Mouse (Mus musculus): ENCODE data around the gene Glp2r. TPM values are rescaled to one million over a fixed set of nuclear protein-coding genes. Genes with fewer than 3 reads are reported as not detected.

The Glp2r gene
- polyA plus RNA-seq, 1 experiment from 2014 or later, result not detected

GRCm38 (mm10) chr11:67712976-67713375 is 58.0 kb downstream of the Glp2r start:
- Histone ChIP-seq H3K27ac (no peak overlapping the region), H3K79me2 (ENCODE audit: inconsistent target) (no peaks in the 10 kb centered on the region), H3K36me3 (ENCODE audit: inconsistent target) (no peaks in the 10 kb centered on the region), H3K4me3 (ENCODE audit: inconsistent target) (no peak overlapping the region)
- 89% methylated on average over 4 of the region's 4 CpGs for WGBS (ENCODE audit: missing documents)

- WGBS (ENCODE audit: missing documents), result 79% methylated on average over 7 of the region's 7 CpGs
- no peak within 1 kb of the TSS for H3K4me3 ChIP-seq (ENCODE audit: inconsistent target)
- no peak within 1 kb of the TSS for H3K27ac ChIP-seq
- no peaks in the 10 kb centered on the region for H3K36me3 ChIP-seq (ENCODE audit: inconsistent target)
- no peaks in the 10 kb centered on the region for H3K79me2 ChIP-seq (ENCODE audit: inconsistent target)
These were observed 76.1 kb downstream of the Glp2r start, which contains the start of gene Rcvrn for GRCm38 (mm10) chr11:67694703-67695376. Rcvrn (plus strand) TSS chr11:67695326.

DNA sequence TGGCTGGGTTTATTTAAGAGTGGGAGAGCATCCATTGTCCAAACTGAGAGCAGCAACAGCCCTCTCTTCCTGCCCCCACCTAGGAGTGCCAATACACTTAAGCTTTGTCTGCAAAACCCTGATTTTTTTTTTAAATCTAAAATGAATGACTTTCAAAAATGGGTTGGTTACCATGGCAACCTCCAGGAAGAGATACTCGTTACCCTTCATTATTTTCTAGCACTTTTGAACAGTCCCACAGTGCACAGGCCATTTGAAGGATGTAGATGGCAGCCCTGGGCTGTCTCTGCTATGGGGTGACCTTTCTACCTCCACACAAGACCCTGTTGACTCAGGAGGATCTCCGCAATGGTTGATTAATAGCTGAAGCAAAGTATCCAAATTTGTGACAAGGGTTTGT is 84.8 kb downstream of the Glp2r start:
- no peaks in the 10 kb centered on the region for H3K79me2 ChIP-seq (ENCODE audit: inconsistent target)
- peaks cover 46% of the 10 kb centered on the region for H3K36me3 ChIP-seq (ENCODE audit: inconsistent target)
- H3K4me3 ChIP-seq (ENCODE audit: inconsistent target), result no peak overlapping the region
- H3K27ac ChIP-seq, result no peak overlapping the region
- 83% methylated on average over 2 of the region's 2 CpGs for WGBS (ENCODE audit: missing documents)

GRCm38 (mm10) chr11:67681871-67682270 is 89.1 kb downstream of the Glp2r start:
- peaks cover 72% of the 10 kb centered on the region for H3K36me3 ChIP-seq (ENCODE audit: inconsistent target)

GRCm38 (mm10) chr11:67679930-67680329 is 91.0 kb downstream of the Glp2r start:
- Histone ChIP-seq H3K36me3 (ENCODE audit: inconsistent target) (peaks cover 81% of the 10 kb centered on the region), H3K4me3 (ENCODE audit: inconsistent target) (no peak overlapping the region), H3K27ac (no peak overlapping the region), H3K79me2 (ENCODE audit: inconsistent target) (no peaks in the 10 kb centered on the region)
- WGBS (ENCODE audit: missing documents), result 86% methylated on average over 2 of the region's 2 CpGs

More at GRCm38 (mm10) chr11:67681871-67682270, 89.1 kb downstream of the Glp2r start:
- H3K79me2 ChIP-seq (ENCODE audit: inconsistent target), result no peaks in the 10 kb centered on the region
- H3K27ac ChIP-seq, result no peak overlapping the region
- 95% methylated on average over 3 of the region's 3 CpGs for WGBS (ENCODE audit: missing documents)
- H3K4me3 ChIP-seq (ENCODE audit: inconsistent target), result no peak overlapping the region

DNA sequence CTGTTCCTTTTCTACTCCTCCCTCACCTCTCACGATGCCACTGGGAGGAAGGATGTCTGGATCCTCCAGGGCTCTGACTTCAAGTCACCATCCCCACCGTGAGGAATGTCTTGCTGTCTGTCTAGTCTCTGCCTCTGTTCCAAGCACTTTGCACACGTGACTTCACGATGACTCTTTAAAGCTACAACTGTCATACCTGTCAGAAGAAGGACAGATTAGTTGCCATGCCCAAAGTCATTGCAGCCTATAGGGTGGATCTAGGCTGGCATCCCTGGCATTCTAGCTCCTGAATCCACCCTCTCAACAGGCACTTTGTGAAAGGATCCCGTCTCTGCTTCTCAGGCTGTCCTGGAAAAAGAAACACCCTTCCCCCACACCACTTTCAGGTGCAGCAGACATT is 91.7 kb downstream of the Glp2r start:
- peaks cover 75% of the 10 kb centered on the region for H3K36me3 ChIP-seq (ENCODE audit: inconsistent target)
- 74% methylated on average over 5 of the region's 5 CpGs for WGBS (ENCODE audit: missing documents)
- H3K4me3 ChIP-seq (ENCODE audit: inconsistent target), result no peak overlapping the region
- H3K27ac ChIP-seq, result no peak overlapping the region
- no peaks in the 10 kb centered on the region for H3K79me2 ChIP-seq (ENCODE audit: inconsistent target)

DNA sequence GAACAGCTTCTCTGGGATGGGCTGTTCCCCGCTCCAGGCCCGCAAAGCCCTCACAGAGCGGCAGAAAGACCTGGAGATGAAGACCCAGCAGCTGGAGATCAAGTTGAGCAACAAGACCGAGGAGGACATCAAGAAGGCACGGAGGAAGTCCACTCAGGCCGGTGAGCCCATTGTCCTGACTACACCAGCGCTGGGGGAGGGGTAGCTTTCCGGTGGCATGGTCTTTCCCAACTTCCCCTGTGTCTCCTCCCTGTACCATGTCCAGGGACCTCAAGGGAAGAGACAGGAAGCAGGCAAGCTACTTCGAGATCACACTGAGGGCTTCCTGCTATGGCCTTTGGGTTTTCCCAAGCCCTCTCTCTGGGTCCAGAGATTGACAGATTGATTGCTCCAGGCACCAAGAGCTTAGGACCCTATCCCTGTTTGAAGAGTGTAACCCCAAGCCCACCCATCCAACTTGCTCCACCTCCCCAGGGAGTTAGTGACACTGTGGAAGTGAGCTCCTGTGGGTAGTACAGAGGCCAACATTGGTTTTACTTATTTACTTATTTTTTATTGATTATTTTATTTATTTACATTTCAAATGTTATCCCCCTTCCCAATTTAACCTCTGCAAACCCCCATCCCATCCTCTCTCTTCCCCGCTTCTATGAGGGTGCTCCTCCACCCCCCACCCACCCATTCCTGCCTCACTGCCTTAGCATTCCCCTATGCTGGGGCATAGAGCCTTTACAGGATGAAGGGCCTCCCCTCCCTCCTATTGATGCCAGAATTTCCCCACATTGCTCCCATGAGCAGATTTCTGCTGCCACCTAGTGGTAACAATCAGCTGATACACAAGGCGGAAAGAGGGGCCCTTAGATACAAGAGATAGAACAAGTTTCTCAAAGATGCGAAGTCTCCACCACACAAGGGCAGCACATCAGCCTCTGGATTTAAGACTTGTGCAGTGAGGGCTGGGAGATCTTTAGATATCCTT is 95.1 kb downstream of the Glp2r start:
- no peak overlapping the region for H3K27ac ChIP-seq

DNA sequence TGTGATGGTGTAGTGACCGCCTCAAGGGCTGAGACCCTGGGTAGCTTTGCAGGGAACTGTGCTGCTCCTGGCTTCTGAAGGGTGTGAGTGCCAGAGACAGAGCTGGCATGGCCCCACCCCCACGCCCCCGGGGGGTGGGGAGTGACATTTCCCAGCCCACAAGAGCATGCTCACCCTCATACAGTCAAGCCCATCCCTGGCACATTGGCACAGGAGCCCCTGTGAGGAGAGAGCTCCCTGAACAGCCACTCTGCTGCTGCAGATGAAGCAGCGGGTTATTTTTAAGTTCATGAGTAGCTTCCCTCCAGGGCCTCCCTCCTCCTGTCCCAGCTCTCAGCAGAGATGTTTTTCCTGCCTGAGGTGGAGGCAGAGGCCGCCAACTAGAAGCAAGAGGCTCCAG is 98.8 kb downstream of the Glp2r start:
- no peak overlapping the region for H3K27ac ChIP-seq
- 87% methylated on average over 5 of the region's 5 CpGs for WGBS (ENCODE audit: missing documents)
- no peak overlapping the region for H3K4me3 ChIP-seq (ENCODE audit: inconsistent target)
- H3K36me3 ChIP-seq (ENCODE audit: inconsistent target), result peaks cover 82% of the 10 kb centered on the region
- no peaks in the 10 kb centered on the region for H3K79me2 ChIP-seq (ENCODE audit: inconsistent target)

More for the DNA sequence above, 95.1 kb downstream of the Glp2r start:
- no peak overlapping the region for H3K4me3 ChIP-seq (ENCODE audit: inconsistent target)
- peaks cover 68% of the 10 kb centered on the region for H3K36me3 ChIP-seq (ENCODE audit: inconsistent target)
- H3K79me2 ChIP-seq (ENCODE audit: inconsistent target), result no peaks in the 10 kb centered on the region
- 31% methylated on average over 12 of the region's 12 CpGs for WGBS (ENCODE audit: missing documents)

DNA sequence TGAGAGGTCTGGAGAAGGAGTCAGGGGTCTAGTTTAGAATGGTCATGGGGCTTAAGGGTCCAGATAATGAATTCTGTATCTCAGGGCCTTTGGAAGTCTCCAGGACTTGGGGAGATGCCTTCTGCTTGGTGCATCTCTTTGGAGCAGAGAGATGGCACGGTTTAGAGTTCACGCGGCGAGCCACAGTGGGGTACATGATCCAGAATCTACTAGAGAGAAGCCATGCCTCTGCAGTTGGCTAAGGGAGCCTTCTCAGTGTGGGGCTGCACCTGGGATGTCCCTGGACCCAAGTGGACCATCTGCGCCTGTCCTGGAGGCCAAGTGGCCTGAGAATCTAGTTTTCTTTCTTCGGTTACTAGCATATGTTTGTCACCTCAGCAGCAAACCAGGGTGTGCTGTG is 100.9 kb downstream of the Glp2r start:
- H3K79me2 ChIP-seq (ENCODE audit: inconsistent target), result no peaks in the 10 kb centered on the region
- no peak overlapping the region for H3K4me3 ChIP-seq (ENCODE audit: inconsistent target)
- 93% methylated on average over 6 of the region's 6 CpGs for WGBS (ENCODE audit: missing documents)
- H3K36me3 ChIP-seq (ENCODE audit: inconsistent target), result peaks cover 85% of the 10 kb centered on the region
- H3K27ac ChIP-seq, result no peak overlapping the region

- 94% methylated on average over 3 of the region's 3 CpGs for WGBS (ENCODE audit: missing documents)
- H3K79me2 ChIP-seq (ENCODE audit: inconsistent target), result no peaks in the 10 kb centered on the region
- no peak overlapping the region for H3K4me3 ChIP-seq (ENCODE audit: inconsistent target)
- H3K36me3 ChIP-seq (ENCODE audit: inconsistent target), result peaks cover 98% of the 10 kb centered on the region
- H3K27ac ChIP-seq, result no peak overlapping the region
These were observed 102.4 kb downstream of the Glp2r start for GRCm38 (mm10) chr11:67668460-67669007.

DNA sequence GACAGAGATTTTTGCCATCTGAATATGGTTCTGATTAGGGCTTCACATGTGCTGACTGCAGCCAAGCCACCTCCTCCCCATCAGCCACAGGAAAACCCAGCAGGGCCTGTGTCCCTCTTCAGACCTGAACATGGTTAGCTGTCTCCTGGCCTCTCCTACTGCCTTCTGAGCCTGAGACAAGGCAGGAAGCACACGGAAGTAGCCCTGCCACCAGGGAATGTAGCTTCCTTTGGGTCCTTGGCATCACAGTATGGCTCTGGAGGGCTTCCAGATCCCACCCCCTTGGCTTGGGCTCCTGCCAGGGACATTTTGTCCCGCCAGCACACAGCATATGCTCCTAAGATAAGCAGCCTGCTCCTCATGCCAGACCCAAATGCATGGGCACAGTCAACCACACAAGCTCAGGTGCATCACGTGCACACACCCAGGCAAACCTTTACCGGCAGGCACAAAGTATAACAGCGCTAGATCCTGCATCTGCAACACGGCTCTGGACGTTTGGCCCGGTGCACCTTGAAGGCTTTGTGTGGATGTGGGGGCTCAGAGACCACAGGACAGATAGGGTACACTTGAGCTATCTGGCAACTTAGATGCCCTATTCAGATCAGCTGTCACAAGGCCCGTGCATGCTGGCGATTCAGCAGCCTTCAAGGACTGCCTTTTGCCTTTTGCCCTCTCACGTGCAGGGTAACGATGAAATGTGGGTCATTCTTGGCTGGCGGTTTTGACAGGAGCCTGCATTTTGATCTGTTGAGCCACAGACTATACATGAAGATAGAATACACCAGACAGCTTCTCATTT is 103.2 kb downstream of the Glp2r start:
- peaks cover 96% of the 10 kb centered on the region for H3K36me3 ChIP-seq (ENCODE audit: inconsistent target)
- 67% methylated on average over 13 of the region's 13 CpGs for WGBS (ENCODE audit: missing documents)

DNA sequence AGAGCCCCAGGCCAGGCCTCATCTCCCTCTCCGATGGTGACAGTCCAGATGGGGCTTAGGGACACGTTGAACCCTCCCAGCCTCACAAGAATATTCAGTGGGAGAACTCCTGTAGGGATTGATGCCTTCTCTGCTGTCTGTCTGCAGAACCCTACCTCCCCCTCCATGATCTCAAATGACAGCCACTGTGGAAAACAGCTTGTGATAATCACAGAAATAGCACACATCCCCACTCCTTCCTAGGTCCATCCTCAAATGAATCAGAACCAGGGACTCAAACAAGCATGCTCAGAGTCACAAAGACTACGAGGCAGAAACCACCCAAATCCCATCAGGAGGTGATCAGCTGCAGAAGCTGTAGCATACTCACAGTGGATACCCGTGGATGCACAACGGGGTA is 104.8 kb downstream of the Glp2r start:
- no peaks in the 10 kb centered on the region for H3K79me2 ChIP-seq (ENCODE audit: inconsistent target)
- WGBS (ENCODE audit: missing documents), result 94% methylated on average over 5 of the region's 5 CpGs
- H3K4me3 ChIP-seq (ENCODE audit: inconsistent target), result no peak overlapping the region
- no peak overlapping the region for H3K27ac ChIP-seq
- H3K36me3 ChIP-seq (ENCODE audit: inconsistent target), result peaks cover 96% of the 10 kb centered on the region

More for the DNA sequence above, 103.2 kb downstream of the Glp2r start:
- Histone ChIP-seq H3K4me3 (ENCODE audit: inconsistent target) (no peak overlapping the region), H3K27ac (no peak overlapping the region), H3K79me2 (ENCODE audit: inconsistent target) (no peaks in the 10 kb centered on the region)

DNA sequence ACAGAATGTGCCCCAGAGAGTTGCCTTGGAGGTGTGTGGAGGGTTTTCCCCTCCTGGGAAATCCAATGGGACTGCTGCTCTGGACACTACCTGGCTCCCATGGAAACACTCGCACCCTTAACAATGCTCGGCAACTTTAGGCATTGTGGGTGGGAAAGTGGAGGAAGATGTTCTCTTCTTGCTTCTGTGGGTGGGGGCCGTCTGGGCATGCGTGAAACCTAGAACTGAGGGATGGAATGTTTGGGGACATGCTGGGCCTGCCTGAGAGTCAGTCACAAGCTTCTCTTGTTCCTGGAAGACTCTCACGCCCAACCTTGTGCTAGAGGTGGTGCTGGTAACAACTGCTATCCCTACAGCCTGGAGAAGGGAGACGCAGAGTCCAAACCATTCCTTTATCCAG is 106.0 kb downstream of the Glp2r start:
- no peaks in the 10 kb centered on the region for H3K79me2 ChIP-seq (ENCODE audit: inconsistent target)
- H3K4me3 ChIP-seq (ENCODE audit: inconsistent target), result no peak overlapping the region
- H3K36me3 ChIP-seq (ENCODE audit: inconsistent target), result peaks cover 97% of the 10 kb centered on the region
- H3K27ac ChIP-seq, result no peak overlapping the region
- WGBS (ENCODE audit: missing documents), result 94% methylated on average over 5 of the region's 6 CpGs

DNA sequence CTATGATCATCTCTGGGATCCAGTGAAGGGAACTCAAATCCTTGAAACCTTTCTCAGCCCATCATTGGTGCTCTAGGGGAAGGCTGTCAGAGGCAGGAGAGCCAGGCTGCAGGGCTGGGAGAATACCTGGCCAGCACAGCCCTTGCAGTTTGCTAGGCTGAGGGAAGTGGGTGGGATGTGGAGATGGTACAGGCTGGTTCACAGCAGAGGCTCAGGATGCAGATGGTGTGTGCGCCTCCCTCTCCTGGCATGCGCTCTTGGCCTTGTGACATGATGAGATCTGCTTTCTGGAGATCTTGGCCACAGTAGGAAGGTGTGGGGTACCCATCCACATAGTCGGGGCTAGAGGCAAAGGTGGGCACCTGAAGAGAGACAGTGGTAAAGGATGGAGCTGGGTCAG is 106.7 kb downstream of the Glp2r start:
- H3K4me3 ChIP-seq (ENCODE audit: inconsistent target), result no peak overlapping the region
- H3K36me3 ChIP-seq (ENCODE audit: inconsistent target), result peaks cover 97% of the 10 kb centered on the region
- H3K79me2 ChIP-seq (ENCODE audit: inconsistent target), result no peaks in the 10 kb centered on the region
- WGBS (ENCODE audit: missing documents), result 89% methylated on average over 3 of the region's 3 CpGs
- H3K27ac ChIP-seq, result no peak overlapping the region

Data from macrophage (primary cell).